Mouse (Mus musculus) hindbrain, embryonic 15.5 days (tissue): ENCODE measurements around the gene Tpx2. TPM values are rescaled to one million over a fixed set of nuclear protein-coding genes. Genes with fewer than 3 reads are reported as not detected.

Experiments used
- ATAC-seq: fragments of 200-750 bp; cut with Nextera tagmentation; 2 replicates; pipeline ENCODE4 v1.8.0; 2017; ENCODE audit warnings: low read depth, moderate number of reproducible peaks, moderate TSS enrichment; ENCODE audit not compliant: low FRiP score
- H3K27ac ChIP-seq: fragments of 300-500 bp; sonication (generic); replicated peaks from 2 replicates; pipeline ENCODE4 v1.5.1; 2015; ENCODE audit warnings: mild to moderate bottlenecking, inconsistent platforms
- H3K27me3 ChIP-seq: fragments of 300-500 bp; sonication (generic); 2 replicates; pipeline ENCODE4 v1.6.1; 2015; ENCODE audit warnings: control low read depth, inconsistent platforms
- H3K36me3 ChIP-seq: fragments of 300-500 bp; sonication (generic); 2 replicates; pipeline ENCODE4 v1.6.1; 2015; ENCODE audit warnings: control low read depth, inconsistent platforms
- H3K4me1 ChIP-seq: fragments of 300-500 bp; sonication (generic); replicated peaks from 2 replicates; pipeline ENCODE4 v1.6.1; 2015; ENCODE audit warnings: control low read depth, inconsistent platforms
- H3K4me2 ChIP-seq: fragments of 300-500 bp; sonication (generic); 2 replicates; pipeline ENCODE4 v1.6.1; 2015; ENCODE audit warnings: moderate library complexity, mild to moderate bottlenecking, inconsistent platforms
- H3K4me3 ChIP-seq: fragments of 300-500 bp; sonication (generic); 2 replicates; pipeline ENCODE4 v1.5.1; 2015; ENCODE audit warnings: mild to moderate bottlenecking, inconsistent platforms
- H3K9ac ChIP-seq: fragments of 300-500 bp; sonication (generic); 2 replicates; pipeline ENCODE4 v1.6.1; 2015; ENCODE audit warnings: inconsistent platforms
- H3K9me3 ChIP-seq: fragments of 300-500 bp; sonication (generic); 2 replicates; pipeline ENCODE4 v1.6.1; 2016; ENCODE audit warnings: control low read depth, inconsistent platforms
- WGBS: fragments of 180-500 bp; shearing (Covaris S2); methylation state at CpG from one replicate; pipeline ENCODE4 v1.1.7; 2015; 5-methylcytosine and 5-hydroxymethylcytosine counted together
- polyA plus RNA-seq: library from polyadenylated mRNA; unstranded; fragments of >200 nt; fragmentation: Nextera tagmentation; extraction: Ambion mirVana; gene quantifications from 2 replicates; pipeline ENCODE4 v1.2.1, GENCODE M21; 2015

Gene Tpx2
- polyA plus RNA-seq, 1 experiment from 2014 or later, result 17.4 TPM

GRCm38 (mm10) chr2:152926896-152927295, 79.1 kb downstream of the Tpx2 start:
- Histone ChIP-seq H3K9me3 (no peaks in the 10 kb centered on the region), H3K4me2 (no peak overlapping the region), H3K36me3 (no peaks in the 10 kb centered on the region), H3K4me3 (no peak overlapping the region), H3K27ac (no peak overlapping the region), H3K4me1 (no peaks in the 10 kb centered on the region), H3K27me3 (no peaks in the 10 kb centered on the region), H3K9ac (no peak overlapping the region)
- no peak for ATAC-seq
- WGBS, result 73% methylated on average over 9 of the region's 9 CpGs

DNA sequence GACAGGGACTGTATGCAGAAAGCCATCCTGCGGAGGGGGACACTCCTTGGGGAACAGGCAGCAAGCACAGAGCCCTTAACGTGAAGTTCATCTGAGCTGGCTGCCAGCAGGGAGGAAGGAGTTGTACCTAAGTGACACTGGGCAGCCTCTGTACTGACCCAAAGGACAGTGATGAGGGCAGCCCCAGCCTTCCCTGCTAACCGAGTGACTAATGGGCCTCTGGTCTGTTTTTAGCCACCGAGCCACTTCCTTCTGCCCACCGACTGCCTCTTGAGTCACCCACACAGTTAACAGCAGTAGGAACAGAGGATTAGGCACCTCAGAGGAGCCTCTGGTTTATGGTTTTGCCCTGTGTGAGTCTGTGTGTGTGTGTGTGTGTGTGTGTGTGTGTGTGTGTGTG, 79.6 kb downstream of the Tpx2 start:
- H3K9ac ChIP-seq, result no peak overlapping the region
- 78% methylated on average over 5 of the region's 5 CpGs for WGBS
- H3K4me2 ChIP-seq, result no peak overlapping the region
- H3K4me3 ChIP-seq, result no peak overlapping the region
- H3K9me3 ChIP-seq, result no peaks in the 10 kb centered on the region
- no peak overlapping the region for H3K27ac ChIP-seq
- no peaks in the 10 kb centered on the region for H3K27me3 ChIP-seq
- no peaks in the 10 kb centered on the region for H3K4me1 ChIP-seq
- H3K36me3 ChIP-seq, result no peaks in the 10 kb centered on the region
- ATAC-seq, result no peak

DNA sequence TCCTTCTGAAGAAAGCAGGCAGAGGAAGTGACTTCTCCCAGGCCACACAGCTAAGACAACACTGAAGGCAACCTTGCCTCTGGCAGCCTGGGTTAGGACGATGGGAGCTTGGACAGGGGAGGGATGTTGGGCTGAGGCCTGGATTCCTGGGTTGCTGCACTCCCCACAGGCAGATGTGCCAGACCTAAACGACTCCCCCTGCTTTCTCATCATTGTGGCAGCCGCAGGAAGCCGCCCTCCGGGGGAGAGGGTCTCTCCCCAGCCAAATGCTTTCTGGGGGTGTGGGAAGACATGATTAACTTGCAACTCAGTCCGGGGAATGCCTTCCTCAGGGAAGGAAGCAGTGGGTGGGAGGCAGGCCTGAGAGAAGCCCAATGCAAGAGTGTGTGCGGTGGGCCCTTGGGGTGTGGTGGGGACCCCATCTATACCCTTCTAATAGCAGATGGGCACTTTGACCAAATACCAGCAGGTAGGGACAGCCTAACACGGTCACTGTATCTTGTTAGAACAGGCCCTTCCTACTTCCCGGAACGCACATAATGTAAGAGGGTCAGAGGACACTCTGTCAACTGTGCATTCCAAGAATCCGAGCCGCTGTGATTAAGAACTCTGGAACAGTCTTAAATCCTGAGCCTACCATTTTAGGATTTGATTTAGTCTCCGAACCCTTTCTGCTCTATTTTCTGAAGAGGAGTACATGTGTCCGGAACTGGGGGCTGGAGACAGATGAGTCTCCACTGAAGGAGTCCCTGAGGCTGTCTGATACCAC, 80.6 kb downstream of the Tpx2 start:
- no peaks in the 10 kb centered on the region for H3K4me1 ChIP-seq
- no peaks in the 10 kb centered on the region for H3K27me3 ChIP-seq
- H3K9ac ChIP-seq, result no peak overlapping the region
- no peaks in the 10 kb centered on the region for H3K9me3 ChIP-seq
- no peak for ATAC-seq
- no peak overlapping the region for H3K27ac ChIP-seq
- no peak overlapping the region for H3K4me3 ChIP-seq
- 56% methylated on average over 14 of the region's 14 CpGs for WGBS
- no peak overlapping the region for H3K4me2 ChIP-seq
- no peaks in the 10 kb centered on the region for H3K36me3 ChIP-seq

GRCm38 (mm10) chr2:152928988-152929370, 81.2 kb downstream of the Tpx2 start:
- no peak overlapping the region for H3K27ac ChIP-seq
- WGBS, result 79% methylated on average over 3 of the region's 3 CpGs
- H3K27me3 ChIP-seq, result no peaks in the 10 kb centered on the region
- no peak overlapping the region for H3K9ac ChIP-seq
- H3K4me3 ChIP-seq, result no peak overlapping the region
- H3K9me3 ChIP-seq, result no peaks in the 10 kb centered on the region
- no peak overlapping the region for H3K4me2 ChIP-seq
- no peak for ATAC-seq
- H3K4me1 ChIP-seq, result no peaks in the 10 kb centered on the region
- H3K36me3 ChIP-seq, result no peaks in the 10 kb centered on the region

- Histone ChIP-seq H3K4me1 (no peaks in the 10 kb centered on the region), H3K27ac (no peak overlapping the region), H3K4me3 (no peak overlapping the region), H3K27me3 (no peaks in the 10 kb centered on the region), H3K4me2 (no peak overlapping the region), H3K9me3 (no peaks in the 10 kb centered on the region), H3K9ac (no peak overlapping the region), H3K36me3 (no peaks in the 10 kb centered on the region)
- ATAC-seq, result no peak
- 46% methylated on average over 2 of the region's 2 CpGs for WGBS
Observed at GRCm38 (mm10) chr2:152930276-152930675, 82.5 kb downstream of the Tpx2 start.

GRCm38 (mm10) chr2:152931456-152932160, 83.8 kb downstream of the Tpx2 start:
- no peak for ATAC-seq
- H3K4me3 ChIP-seq, result no peak overlapping the region

GRCm38 (mm10) chr2:152933048-152933447, 85.3 kb downstream of the Tpx2 start, which contains the start of gene Foxs1:
TSS of gene Foxs1 (minus strand) at chr2:152933208.
- Histone ChIP-seq H3K9me3 (no peaks in the 10 kb centered on the region), H3K9ac (no peak within 1 kb of the TSS), H3K27ac (no peak within 1 kb of the TSS), H3K36me3 (no peaks in the 10 kb centered on the region), H3K4me3 (no peak within 1 kb of the TSS), H3K27me3 (no peaks in the 10 kb centered on the region), H3K4me2 (no peak within 1 kb of the TSS), H3K4me1 (no peaks in the 10 kb centered on the region)
- 32% methylated on average over 9 of the region's 9 CpGs for WGBS
- ATAC-seq, result 0 out of 2 replicates have a peak, but pooled peaks have one; percentile 27

More at GRCm38 (mm10) chr2:152931456-152932160, 83.8 kb downstream of the Tpx2 start:
- no peaks in the 10 kb centered on the region for H3K27me3 ChIP-seq
- no peaks in the 10 kb centered on the region for H3K4me1 ChIP-seq
- no peak overlapping the region for H3K4me2 ChIP-seq
- H3K9ac ChIP-seq, result no peak overlapping the region
- H3K9me3 ChIP-seq, result no peaks in the 10 kb centered on the region
- H3K36me3 ChIP-seq, result no peaks in the 10 kb centered on the region
- H3K27ac ChIP-seq, result no peak overlapping the region
- 78% methylated on average over 12 of the region's 12 CpGs for WGBS

DNA sequence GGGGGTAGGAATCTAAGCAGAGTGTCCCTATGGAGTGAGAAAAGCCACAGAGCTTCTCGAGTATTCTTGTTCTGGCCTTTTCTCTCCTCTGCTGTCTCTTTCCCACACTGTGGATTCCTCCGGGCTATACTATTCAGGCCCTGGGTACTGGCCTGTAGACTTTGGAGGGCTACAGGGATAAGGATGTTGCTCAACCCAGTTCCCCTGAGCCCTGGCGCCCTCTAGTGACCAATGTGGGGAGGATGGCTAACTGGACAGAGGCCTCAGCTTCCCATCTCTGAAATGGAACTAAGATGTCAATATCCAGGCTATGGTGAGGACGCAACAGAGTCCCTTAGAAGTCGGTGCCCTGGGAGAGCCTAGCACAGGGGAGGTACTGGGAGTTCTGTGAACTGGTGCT, 85.8 kb downstream of the Tpx2 start:
- 43% methylated on average over 5 of the region's 5 CpGs for WGBS
- Histone ChIP-seq H3K4me1 (no peaks in the 10 kb centered on the region), H3K27me3 (0 out of 2 replicates have a peak, but pooled peaks cover 3% of the 10 kb centered on the region), H3K4me3 (no peak overlapping the region), H3K9ac (no peak overlapping the region), H3K9me3 (no peaks in the 10 kb centered on the region), H3K27ac (no peak overlapping the region), H3K4me2 (no peak overlapping the region), H3K36me3 (no peaks in the 10 kb centered on the region)
- ATAC-seq, result no peak

GRCm38 (mm10) chr2:152939846-152940245, 92.1 kb downstream of the Tpx2 start:
- no peak for ATAC-seq
- Histone ChIP-seq H3K4me2 (no peak overlapping the region), H3K36me3 (no peaks in the 10 kb centered on the region), H3K9ac (no peak overlapping the region), H3K4me3 (no peak overlapping the region), H3K27ac (no peak overlapping the region), H3K27me3 (peaks cover 46% of the 10 kb centered on the region), H3K4me1 (peaks cover 15% of the 10 kb centered on the region), H3K9me3 (no peaks in the 10 kb centered on the region)
- 21% methylated on average over 4 of the region's 4 CpGs for WGBS

DNA sequence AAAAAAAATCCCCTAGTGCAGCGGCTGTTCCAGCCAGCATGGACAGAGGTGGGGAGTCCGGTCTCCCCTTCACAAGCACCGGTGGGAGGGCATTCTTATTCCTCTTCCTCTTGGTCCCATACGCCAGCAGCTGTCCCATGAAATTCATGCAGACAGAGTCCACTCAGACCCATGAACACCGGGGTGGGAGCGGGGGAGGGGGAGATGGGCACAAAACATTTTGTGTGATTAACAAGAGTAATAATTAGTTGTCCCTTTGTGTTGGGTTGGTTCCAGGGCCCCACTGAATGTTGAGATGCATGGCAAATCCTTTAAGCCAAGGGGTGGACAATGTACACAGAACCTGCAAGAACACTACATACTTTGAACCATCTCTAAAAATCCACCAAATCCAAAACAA, 93.3 kb downstream of the Tpx2 start:
- Histone ChIP-seq H3K27ac (no peak overlapping the region), H3K27me3 (peaks cover 58% of the 10 kb centered on the region), H3K36me3 (no peaks in the 10 kb centered on the region), H3K4me3 (no peak overlapping the region), H3K4me2 (no peak overlapping the region), H3K4me1 (peaks cover 15% of the 10 kb centered on the region), H3K9ac (no peak overlapping the region), H3K9me3 (no peaks in the 10 kb centered on the region)
- ATAC-seq, result no peak
- WGBS, result 73% methylated on average over 6 of the region's 6 CpGs

GRCm38 (mm10) chr2:152941776-152942175, 94.0 kb downstream of the Tpx2 start:
- no peak overlapping the region for H3K4me2 ChIP-seq
- peaks cover 17% of the 10 kb centered on the region for H3K4me1 ChIP-seq
- H3K4me3 ChIP-seq, result no peak overlapping the region
- no peaks in the 10 kb centered on the region for H3K36me3 ChIP-seq
- no peak overlapping the region for H3K9ac ChIP-seq
- no peak for ATAC-seq
- 32% methylated on average over 7 of the region's 7 CpGs for WGBS
- H3K27ac ChIP-seq, result no peak overlapping the region
- H3K9me3 ChIP-seq, result no peaks in the 10 kb centered on the region
- H3K27me3 ChIP-seq, result peaks cover 60% of the 10 kb centered on the region

- no peak overlapping the region for H3K27ac ChIP-seq
- no peaks in the 10 kb centered on the region for H3K9me3 ChIP-seq
- 1% methylated on average over 60 of the region's 65 CpGs for WGBS
- ATAC-seq, result no peak
- H3K4me1 ChIP-seq, result peaks cover 25% of the 10 kb centered on the region
- no peaks in the 10 kb centered on the region for H3K36me3 ChIP-seq
- peak overlapping the region; percentile 46 for H3K9ac ChIP-seq
- H3K4me2 ChIP-seq, result peak overlapping the region; percentile 97
- H3K4me3 ChIP-seq, result peak overlapping the region; percentile 45
- H3K27me3 ChIP-seq, result peaks cover 60% of the 10 kb centered on the region
Observed at GRCm38 (mm10) chr2:152942898-152943515, 95.2 kb downstream of the Tpx2 start.
